Mouse (Mus musculus): ENCODE measurements at regions not wholly inside any gene's neighbourhood (a gene's known extent, or its start where the extent isn't known, plus 50 kb on each side); places are given as distances from the start of the nearest gene placed in this dataset.

DNA sequence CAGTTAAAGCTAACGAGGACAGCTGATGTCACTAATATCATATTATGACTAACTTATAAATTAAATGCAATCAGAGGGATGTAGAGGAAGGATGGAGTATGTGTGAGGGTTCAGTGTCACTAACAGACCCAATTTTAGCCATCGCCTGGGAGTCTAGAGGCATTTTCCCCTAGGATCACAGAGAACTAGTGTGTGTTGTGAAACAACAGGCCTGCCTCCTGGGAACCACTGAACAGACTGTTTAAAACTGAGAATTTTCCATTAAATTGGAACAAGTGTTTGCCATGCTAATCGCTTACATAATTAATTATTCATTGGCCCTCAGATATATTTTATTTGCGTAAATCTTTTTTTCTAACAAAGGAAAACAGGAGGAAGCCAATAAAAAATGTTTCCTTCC is 185.5 kb upstream of the Gm5148 start:
- no peaks in the 10 kb centered on the region for H3K27me3 ChIP-seq
- no peak for ATAC-seq (ENCODE audit: insufficient number of reproducible peaks, low FRiP score, low TSS enrichment, low read depth)

GRCm38 (mm10) chr3:37909008-37909407 is 184.7 kb upstream of the Gm5148 start:
- Histone ChIP-seq H3K9me3 (replicated peaks) (no peaks in the 10 kb centered on the region), H3K27ac (replicated peaks) (no peak overlapping the region), H3K4me1 (peaks cover 12% of the 10 kb centered on the region), H3K4me2 (replicated peaks) (no peak overlapping the region), H3K4me3 (replicated peaks) (no peak overlapping the region), H3K9ac (no peak overlapping the region), H3K36me3 (no peaks in the 10 kb centered on the region), H3K27me3 (no peaks in the 10 kb centered on the region)
- no peak for ATAC-seq (ENCODE audit: insufficient number of reproducible peaks, low FRiP score, low TSS enrichment, low read depth)
- WGBS, result 88% methylated on average over 2 of the region's 2 CpGs

More for the DNA sequence above, 185.5 kb upstream of the Gm5148 start:
- H3K36me3 ChIP-seq, result no peaks in the 10 kb centered on the region
- no peak overlapping the region for H3K9ac ChIP-seq
- peaks cover 12% of the 10 kb centered on the region for H3K4me1 ChIP-seq
- H3K4me3 ChIP-seq (replicated peaks), result no peak overlapping the region
- H3K27ac ChIP-seq (replicated peaks), result no peak overlapping the region
- no peaks in the 10 kb centered on the region for H3K9me3 ChIP-seq (replicated peaks)
- H3K4me2 ChIP-seq (replicated peaks), result no peak overlapping the region
- WGBS, result 92% methylated on average over 4 of the region's 4 CpGs

DNA sequence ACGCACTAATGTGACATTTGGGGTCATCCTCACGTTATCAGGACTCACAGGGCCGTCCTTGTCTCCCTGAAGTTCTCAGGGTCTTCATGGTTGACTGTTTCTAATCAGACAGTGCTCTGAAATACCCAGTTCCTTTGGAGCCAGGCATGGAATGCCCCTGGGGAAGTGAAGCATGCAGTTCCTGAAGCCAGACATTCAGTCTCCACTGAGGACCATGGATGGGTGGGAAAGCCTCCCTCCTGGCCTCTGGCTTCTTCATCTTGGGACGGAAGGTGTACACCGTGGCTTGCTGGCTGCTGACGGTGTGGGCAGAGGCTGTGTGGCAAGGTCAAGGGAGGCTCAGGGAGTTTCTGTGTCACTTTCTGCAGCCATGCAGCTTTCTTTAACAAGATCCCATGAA is 184.2 kb upstream of the Gm5148 start:
- no peak overlapping the region for H3K9ac ChIP-seq
- 54% methylated on average over 6 of the region's 6 CpGs for WGBS
- H3K27me3 ChIP-seq, result no peaks in the 10 kb centered on the region
- no peak overlapping the region for H3K4me3 ChIP-seq (replicated peaks)
- H3K4me2 ChIP-seq (replicated peaks), result no peak overlapping the region
- H3K4me1 ChIP-seq, result peaks cover 12% of the 10 kb centered on the region
- H3K27ac ChIP-seq (replicated peaks), result peak overlapping the region; percentile 17; the same call in 1 of the 2 replicates
- H3K9me3 ChIP-seq (replicated peaks), result no peaks in the 10 kb centered on the region
- H3K36me3 ChIP-seq, result no peaks in the 10 kb centered on the region
- ATAC-seq (ENCODE audit: insufficient number of reproducible peaks, low FRiP score, low TSS enrichment, low read depth), result no peak

DNA sequence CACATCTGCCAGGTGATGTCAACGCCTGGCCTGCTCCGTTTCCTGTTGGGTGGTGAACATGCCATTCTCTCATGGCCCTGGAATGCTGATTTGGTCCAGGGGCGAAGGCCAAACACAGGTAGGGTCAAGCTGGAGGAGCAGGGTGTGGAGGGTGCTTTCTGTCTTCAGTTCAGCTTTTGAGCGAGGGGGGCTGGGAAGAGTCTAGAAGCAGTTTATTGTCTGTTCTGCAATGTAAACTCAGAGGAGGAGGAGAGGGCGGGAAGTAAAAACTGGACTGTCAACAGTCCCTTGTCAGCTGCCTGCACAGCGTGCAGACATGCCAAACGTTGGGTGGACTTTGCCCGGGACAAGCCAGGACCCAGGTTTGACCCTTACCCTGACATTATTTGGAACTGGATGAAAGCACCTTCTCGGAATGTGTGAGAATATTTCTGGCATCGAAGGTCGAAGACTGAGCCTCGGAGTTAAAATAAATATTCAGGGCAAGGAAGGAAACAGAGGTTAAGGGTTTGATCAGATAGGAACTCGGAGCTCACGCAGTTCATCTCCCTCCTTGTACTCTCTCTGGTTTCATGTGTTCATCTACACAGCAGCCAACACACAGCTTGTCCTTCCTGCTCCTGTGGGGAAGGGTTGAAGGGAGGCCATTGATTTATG is 183.3 kb upstream of the Gm5148 start:
- peaks cover 12% of the 10 kb centered on the region for H3K4me1 ChIP-seq
- H3K9ac ChIP-seq, result no peak overlapping the region
- no peaks in the 10 kb centered on the region for H3K27me3 ChIP-seq
- 33% methylated on average over 14 of the region's 14 CpGs for WGBS
- ATAC-seq (ENCODE audit: insufficient number of reproducible peaks, low FRiP score, low TSS enrichment, low read depth), result no peak
- H3K36me3 ChIP-seq, result no peaks in the 10 kb centered on the region
- H3K4me2 ChIP-seq (replicated peaks), result no peak overlapping the region; the same call in 1 of the 2 replicates
- no peaks in the 10 kb centered on the region for H3K9me3 ChIP-seq (replicated peaks)
- peak overlapping the region; percentile 53 for H3K27ac ChIP-seq (replicated peaks)
- H3K4me3 ChIP-seq (replicated peaks), result no peak overlapping the region

GRCm38 (mm10) chr3:37906806-37907251 is 182.5 kb upstream of the Gm5148 start:
- WGBS, result 10% methylated on average over 5 of the region's 5 CpGs
- H3K4me2 ChIP-seq (replicated peaks), result no peak overlapping the region; the same call in 1 of the 2 replicates
- peaks cover 12% of the 10 kb centered on the region for H3K4me1 ChIP-seq
- peak overlapping the region; percentile 53 for H3K27ac ChIP-seq (replicated peaks)
- no peak overlapping the region for H3K9ac ChIP-seq
- no peak for ATAC-seq (ENCODE audit: insufficient number of reproducible peaks, low FRiP score, low TSS enrichment, low read depth)
- no peaks in the 10 kb centered on the region for H3K36me3 ChIP-seq
- no peaks in the 10 kb centered on the region for H3K27me3 ChIP-seq
- H3K4me3 ChIP-seq (replicated peaks), result no peak overlapping the region
- H3K9me3 ChIP-seq (replicated peaks), result no peaks in the 10 kb centered on the region

DNA sequence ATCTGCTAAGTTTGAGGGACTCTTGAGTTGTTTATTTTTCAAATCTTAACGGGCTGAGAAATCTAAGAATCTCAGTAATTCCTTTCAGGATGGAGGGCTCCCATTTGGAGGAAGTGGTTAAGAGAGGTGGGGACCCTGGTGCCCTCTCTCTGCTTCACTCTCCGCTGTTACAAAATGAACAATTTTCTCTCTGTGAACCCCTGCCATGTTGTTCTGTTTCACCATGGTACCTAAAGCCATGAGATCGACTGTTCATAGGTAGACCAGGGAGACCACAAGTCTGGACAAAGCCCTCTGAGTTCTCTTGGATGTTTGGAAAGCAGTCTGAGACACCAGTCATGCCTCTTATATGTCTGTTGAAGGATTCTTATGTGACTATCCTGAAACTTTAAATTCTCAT is 179.9 kb upstream of the Gm5148 start:
- Histone ChIP-seq H3K9me3 (replicated peaks) (no peaks in the 10 kb centered on the region), H3K27me3 (no peaks in the 10 kb centered on the region), H3K9ac (no peak overlapping the region), H3K4me2 (replicated peaks) (no peak overlapping the region), H3K36me3 (no peaks in the 10 kb centered on the region), H3K27ac (replicated peaks) (no peak overlapping the region), H3K4me1 (peaks cover 12% of the 10 kb centered on the region), H3K4me3 (replicated peaks) (no peak overlapping the region)
- WGBS, result 60% methylated on average over 3 of the region's 3 CpGs
- no peak for ATAC-seq (ENCODE audit: insufficient number of reproducible peaks, low FRiP score, low TSS enrichment, low read depth)

GRCm38 (mm10) chr3:37903482-37903881 is 179.2 kb upstream of the Gm5148 start:
- 86% methylated on average over 3 of the region's 3 CpGs for WGBS
- Histone ChIP-seq H3K27me3 (no peaks in the 10 kb centered on the region), H3K4me3 (replicated peaks) (no peak overlapping the region), H3K4me1 (peaks cover 10% of the 10 kb centered on the region), H3K36me3 (no peaks in the 10 kb centered on the region), H3K9me3 (replicated peaks) (no peaks in the 10 kb centered on the region), H3K9ac (no peak overlapping the region), H3K4me2 (replicated peaks) (no peak overlapping the region), H3K27ac (replicated peaks) (no peak overlapping the region)
- no peak for ATAC-seq (ENCODE audit: insufficient number of reproducible peaks, low FRiP score, low TSS enrichment, low read depth)

DNA sequence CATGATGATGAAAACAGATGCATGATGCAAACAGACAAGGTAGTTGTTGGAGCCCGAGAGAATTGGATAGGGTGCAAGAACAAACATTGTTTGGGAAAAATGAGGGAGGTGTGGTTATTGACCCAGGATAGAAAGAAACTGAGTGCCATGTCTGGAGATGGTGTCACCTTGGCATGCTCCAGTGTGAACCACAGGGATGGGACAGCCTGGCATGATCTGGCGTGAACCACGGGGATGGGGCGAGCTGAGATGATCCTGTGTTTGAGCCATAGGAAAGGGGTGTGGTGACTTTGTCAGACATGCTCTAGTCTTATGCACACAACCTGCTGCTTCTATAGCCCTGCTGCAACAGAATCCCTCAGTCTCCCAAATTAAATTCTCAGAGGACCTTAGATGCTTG is 178.7 kb upstream of the Gm5148 start:
- H3K9me3 ChIP-seq (replicated peaks), result no peaks in the 10 kb centered on the region
- no peak overlapping the region for H3K27ac ChIP-seq (replicated peaks)
- 81% methylated on average over 4 of the region's 4 CpGs for WGBS
- H3K4me2 ChIP-seq (replicated peaks), result no peak overlapping the region
- H3K4me3 ChIP-seq (replicated peaks), result no peak overlapping the region
- no peak overlapping the region for H3K9ac ChIP-seq
- H3K27me3 ChIP-seq, result no peaks in the 10 kb centered on the region
- no peak for ATAC-seq (ENCODE audit: insufficient number of reproducible peaks, low FRiP score, low TSS enrichment, low read depth)
- no peaks in the 10 kb centered on the region for H3K36me3 ChIP-seq
- H3K4me1 ChIP-seq, result peaks cover 10% of the 10 kb centered on the region

DNA sequence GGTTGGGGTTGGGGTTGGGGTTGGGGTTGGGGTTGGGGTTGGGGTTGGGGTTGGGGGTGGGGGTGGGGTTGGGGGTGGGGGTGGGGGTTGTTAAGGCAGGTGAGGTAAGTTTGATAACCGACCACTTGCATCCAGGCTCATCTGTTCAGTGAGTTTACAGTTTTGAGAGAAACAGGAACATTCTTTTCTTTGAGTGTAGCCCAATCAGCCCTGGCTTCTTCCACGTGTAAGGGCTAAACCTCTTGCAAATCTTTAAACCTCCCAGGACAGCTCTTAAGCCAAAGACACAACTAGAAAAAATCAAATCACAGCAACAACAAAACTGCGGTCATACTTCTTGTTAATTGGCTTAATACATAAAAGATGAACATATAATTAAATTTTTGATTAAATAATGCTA is 173.1 kb upstream of the Gm5148 start:
- Histone ChIP-seq H3K9ac (no peak overlapping the region), H3K4me3 (replicated peaks) (no peak overlapping the region), H3K9me3 (replicated peaks) (no peaks in the 10 kb centered on the region), H3K4me1 (peaks cover 6% of the 10 kb centered on the region), H3K4me2 (replicated peaks) (no peak overlapping the region), H3K36me3 (no peaks in the 10 kb centered on the region), H3K27ac (replicated peaks) (no peak overlapping the region), H3K27me3 (no peaks in the 10 kb centered on the region)
- 26% methylated on average over 3 of the region's 3 CpGs for WGBS
- ATAC-seq (ENCODE audit: insufficient number of reproducible peaks, low FRiP score, low TSS enrichment, low read depth), result no peak

DNA sequence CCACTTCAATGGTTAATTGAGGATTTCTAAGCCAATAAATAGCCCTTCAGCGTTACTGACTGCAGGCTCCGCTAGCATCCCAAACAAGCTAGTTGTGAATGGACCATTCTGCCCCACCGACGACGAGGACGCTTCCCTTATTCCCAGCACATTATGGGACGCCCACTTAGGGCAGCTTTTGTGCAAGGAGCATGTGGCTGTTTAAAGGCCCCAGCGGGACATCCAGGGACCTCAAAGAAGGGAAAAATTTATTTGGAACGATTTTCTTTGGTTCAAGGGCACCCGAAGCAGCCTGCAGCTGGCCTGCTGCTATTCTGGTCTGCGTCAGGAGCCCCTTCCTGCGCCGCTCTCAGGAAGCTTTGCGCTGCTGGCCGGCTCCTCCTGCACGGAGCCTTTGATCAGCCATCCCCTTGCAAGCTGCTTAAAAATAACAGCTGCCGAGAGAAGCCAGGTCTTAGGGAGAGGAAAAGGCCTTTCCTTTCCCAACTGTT is 172.6 kb upstream of the Gm5148 start:
- peaks cover 6% of the 10 kb centered on the region for H3K4me1 ChIP-seq
- ATAC-seq (ENCODE audit: insufficient number of reproducible peaks, low FRiP score, low TSS enrichment, low read depth), result peak; percentile 67
- H3K36me3 ChIP-seq, result no peaks in the 10 kb centered on the region
- no peak overlapping the region for H3K9ac ChIP-seq
- H3K27ac ChIP-seq (replicated peaks), result 0 out of 2 replicates have a peak overlapping the region, but pooled peaks have one; percentile 48
- no peaks in the 10 kb centered on the region for H3K27me3 ChIP-seq
- no peaks in the 10 kb centered on the region for H3K9me3 ChIP-seq (replicated peaks)
- H3K4me2 ChIP-seq (replicated peaks), result peak overlapping the region; percentile 42
- H3K4me3 ChIP-seq (replicated peaks), result peak overlapping the region; percentile 20; the same call in 1 of the 2 replicates
- 7% methylated on average over 17 of the region's 17 CpGs for WGBS

DNA sequence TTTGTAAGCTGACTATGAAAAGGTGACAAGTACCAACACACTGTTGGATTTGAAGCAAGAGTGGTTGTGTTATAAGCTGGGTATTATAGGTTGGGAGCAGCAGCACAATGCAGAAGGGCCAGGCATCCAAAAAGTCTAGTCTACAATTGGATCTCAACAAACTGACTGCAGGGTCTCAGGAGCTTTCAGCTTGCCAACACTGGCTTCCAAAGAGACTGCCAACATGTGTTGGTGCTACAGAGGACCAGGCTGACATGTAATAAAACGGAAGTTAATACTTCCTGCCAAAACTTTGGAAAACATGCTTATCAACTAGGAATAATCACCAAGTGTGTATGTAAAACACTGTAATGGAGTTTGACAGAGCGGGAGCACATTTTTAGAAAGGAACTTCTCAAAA is 170.3 kb upstream of the Gm5148 start:
- Histone ChIP-seq H3K9me3 (replicated peaks) (no peaks in the 10 kb centered on the region), H3K4me1 (peaks cover 6% of the 10 kb centered on the region), H3K27me3 (no peaks in the 10 kb centered on the region), H3K36me3 (no peaks in the 10 kb centered on the region), H3K27ac (replicated peaks) (no peak overlapping the region), H3K4me2 (replicated peaks) (no peak overlapping the region), H3K9ac (no peak overlapping the region), H3K4me3 (replicated peaks) (no peak overlapping the region)
- WGBS, result 76% methylated on average over 2 of the region's 2 CpGs
- ATAC-seq (ENCODE audit: insufficient number of reproducible peaks, low FRiP score, low TSS enrichment, low read depth), result no peak

GRCm38 (mm10) chr3:37890202-37890601 is 165.9 kb upstream of the Gm5148 start:
- Histone ChIP-seq H3K27me3 (no peaks in the 10 kb centered on the region), H3K9me3 (replicated peaks) (no peaks in the 10 kb centered on the region), H3K36me3 (no peaks in the 10 kb centered on the region), H3K4me3 (replicated peaks) (no peak overlapping the region), H3K9ac (no peak overlapping the region), H3K4me2 (replicated peaks) (no peak overlapping the region), H3K4me1 (no peaks in the 10 kb centered on the region), H3K27ac (replicated peaks) (no peak overlapping the region)
- 63% methylated on average over 1 of the region's 1 CpGs for WGBS
- ATAC-seq (ENCODE audit: insufficient number of reproducible peaks, low FRiP score, low TSS enrichment, low read depth), result no peak
